Mouse (Mus musculus): ENCODE results near the gene Olfr1368.
"Not testable (repeated sequence)": the region's sequence is repeated elsewhere in the genome, so short reads cannot be mapped to it uniquely, and the experiment has no call there.

The Olfr1368 gene

DNA sequence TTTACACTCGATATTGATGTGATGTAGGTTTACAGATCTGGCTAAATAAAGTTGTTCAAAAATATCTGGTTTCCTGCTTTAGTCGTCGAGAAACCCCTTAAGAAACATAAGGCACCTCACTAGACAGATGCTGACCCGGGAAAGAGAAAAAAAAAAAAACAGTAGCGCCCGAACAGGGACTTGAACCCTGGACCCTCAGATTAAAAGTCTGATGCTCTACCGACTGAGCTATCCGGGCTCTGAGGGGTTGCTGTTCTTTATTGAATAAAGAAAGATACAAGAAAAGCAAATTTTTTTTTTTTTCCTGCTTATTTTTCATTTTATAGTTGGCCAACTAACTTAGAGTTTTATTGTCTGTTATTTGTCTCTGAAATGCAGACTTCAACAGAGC is 22.2 kb upstream of the Olfr1368 start:
- no peak for DNase-seq (ENCODE audit: low read depth, low spot score)

DNA sequence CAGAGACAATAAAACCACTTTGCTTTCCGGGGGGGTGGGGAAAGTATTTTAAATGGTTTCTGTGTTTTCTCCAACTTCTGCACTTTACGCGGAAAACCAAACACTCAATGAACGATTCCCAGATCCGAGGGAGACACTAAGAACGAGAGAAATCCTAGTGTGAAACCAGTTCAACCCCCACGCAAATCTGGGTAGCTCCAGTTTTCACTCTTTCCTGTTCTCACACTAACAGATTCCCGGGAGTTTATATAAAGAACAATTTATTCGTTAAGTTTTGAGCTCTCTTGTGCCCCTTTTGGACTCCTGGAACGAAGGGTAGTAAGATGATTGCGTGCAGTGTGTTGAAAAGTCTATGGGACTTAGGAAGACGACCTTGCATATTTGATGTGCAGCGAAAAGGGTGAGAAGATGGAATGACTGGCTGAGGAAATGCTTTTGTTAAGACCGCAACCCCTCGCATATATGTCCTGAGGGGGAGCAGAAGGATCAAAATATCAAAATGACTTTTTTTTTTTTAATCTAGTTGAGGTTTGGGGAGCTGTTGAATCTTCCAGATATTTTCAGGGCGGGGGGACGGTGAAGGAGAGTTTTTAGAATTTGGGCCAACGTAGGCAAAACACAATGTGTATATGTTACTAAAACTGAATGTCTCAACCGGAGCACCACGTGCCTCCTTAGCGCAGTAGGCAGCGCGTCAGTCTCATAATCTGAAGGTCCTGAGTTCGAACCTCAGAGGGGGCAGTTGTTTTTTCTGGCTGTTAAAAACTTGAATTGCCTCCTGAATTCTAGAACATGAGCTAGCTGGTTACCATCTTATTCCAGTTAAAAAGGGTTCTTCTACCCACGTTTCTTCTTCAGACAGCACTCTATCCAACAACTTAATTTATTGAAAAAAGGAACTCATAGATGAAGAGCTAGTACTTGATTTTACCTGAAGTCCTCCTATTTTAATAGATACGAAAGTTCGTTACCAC is 21.6 kb upstream of the Olfr1368 start:
- peak; percentile 77 for DNase-seq (ENCODE audit: low read depth, low spot score)

DNA sequence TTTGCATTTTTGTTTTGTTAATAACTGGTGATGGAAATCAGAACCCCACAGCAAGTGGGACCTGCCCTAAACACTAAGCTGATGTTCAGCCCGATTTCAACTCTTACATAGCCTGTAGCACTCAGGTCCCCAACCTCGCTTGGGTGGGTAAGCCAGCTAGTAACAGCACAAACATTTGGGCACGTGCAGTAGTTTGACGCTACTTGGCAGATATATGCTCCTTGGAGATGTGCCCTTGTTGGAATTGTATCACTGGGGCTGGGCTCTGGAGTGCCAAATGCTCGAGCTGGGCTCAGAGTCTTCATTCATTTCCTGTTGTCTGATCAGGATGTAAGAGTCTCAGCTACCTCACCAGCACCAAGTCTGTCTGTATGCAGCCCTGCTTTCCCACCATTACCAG is 16.9 kb upstream of the Olfr1368 start:
- no peak for DNase-seq (ENCODE audit: low read depth, low spot score)

DNA sequence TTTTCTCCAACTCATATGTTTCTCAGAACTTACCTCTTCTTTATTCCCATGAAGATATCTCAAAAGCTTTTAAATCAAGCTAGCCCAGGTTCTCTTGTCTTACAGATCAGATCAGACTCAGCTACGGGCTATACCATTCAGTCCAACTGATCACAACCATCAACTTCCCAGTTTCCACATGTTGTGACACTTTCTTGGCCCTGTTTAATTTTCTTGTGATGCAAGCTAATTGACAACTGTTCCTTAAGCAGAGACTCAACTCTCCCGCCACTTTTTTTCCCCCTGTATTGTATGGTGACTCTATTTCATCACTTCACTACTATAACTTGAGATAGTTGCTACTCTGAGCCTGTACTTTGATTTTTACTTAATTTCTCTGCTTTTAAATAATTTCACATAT is 15.9 kb upstream of the Olfr1368 start:
- no peak for DNase-seq (ENCODE audit: low read depth, low spot score)

DNA sequence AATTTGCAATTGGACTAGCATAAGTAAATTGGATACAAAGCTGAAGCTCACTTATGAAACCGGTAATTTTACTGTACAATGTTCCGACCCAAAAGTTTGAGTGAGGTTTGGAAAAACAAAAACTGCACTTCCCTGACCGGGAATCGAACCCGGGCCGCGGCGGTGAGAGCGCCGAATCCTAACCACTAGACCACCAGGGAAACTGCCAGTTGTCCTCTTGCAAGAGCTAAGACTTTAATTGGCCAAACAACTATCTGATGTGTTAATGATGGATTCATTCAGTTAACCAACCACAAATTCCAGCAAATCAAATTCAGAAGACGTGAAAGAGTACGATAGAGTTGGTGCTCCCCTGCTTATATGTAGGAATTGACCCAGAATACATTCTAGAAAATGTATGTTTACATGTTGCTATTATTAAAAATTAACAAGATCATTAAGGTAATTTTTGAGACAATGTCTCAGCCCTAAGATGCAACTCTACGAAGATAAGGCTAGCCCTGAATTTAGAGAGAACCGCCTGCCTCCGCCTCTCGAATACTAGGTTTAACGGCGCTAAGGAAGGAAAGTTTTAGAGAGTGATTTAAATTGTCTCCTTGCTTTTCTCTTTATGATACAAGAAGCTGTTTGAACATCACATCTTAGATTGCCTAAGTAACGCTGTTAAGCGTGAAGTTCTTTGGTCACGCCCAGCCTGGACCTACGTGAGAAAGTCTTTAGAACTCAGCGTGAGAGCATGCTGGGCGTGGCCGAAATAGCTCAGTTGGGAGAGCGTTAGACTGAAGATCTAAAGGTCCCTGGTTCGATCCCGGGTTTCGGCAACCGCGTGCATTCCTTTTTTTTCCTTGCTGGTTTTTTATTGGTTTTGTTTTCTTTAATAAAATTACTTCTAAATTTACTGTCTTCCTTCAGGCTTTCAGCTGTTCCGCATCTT is 15.3 kb upstream of the Olfr1368 start:
- peak; percentile 84 for DNase-seq (ENCODE audit: low read depth, low spot score)

DNA sequence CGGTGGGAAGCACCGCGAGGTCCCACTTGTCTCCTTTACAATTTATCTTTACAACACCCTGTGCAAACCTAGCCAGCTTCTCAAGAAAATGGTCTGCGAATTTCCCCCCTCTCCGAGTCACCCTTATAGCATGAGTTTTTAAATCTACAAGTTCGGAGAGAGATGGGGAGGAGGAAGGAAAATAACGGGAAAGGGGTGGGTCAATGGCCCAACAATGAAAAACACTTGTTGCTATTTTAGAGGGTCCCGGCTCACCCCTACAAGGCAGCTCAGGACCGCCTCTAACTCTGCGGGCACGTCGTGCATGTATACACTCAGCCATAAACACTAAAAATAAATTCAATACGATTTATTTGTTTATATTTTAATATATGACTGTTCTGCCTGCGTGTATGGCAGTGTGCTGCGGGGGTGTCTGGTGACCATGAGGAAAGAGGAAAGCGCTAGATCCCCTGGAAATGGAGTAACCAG is 14.4 kb upstream of the Olfr1368 start:
- no peak for DNase-seq (ENCODE audit: low read depth, low spot score)

DNA sequence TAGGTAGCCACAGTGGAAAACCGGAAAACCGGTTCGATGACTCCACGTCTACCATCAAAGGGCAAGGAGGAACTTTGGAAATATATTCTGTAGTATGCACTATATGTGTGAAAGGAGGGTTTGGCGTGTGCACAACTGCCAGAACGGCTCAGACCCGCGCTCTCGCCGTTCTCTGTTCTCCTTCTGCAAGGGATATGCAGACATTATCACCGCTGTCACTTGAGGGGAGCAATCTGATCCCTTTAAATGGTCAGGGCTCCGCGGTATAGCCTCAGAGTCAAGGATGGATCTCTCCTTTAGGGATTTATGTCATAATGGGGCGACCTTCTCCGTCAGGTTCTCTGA is 13.8 kb upstream of the Olfr1368 start:
- DNase-seq (ENCODE audit: low read depth, low spot score) = no peak

DNA sequence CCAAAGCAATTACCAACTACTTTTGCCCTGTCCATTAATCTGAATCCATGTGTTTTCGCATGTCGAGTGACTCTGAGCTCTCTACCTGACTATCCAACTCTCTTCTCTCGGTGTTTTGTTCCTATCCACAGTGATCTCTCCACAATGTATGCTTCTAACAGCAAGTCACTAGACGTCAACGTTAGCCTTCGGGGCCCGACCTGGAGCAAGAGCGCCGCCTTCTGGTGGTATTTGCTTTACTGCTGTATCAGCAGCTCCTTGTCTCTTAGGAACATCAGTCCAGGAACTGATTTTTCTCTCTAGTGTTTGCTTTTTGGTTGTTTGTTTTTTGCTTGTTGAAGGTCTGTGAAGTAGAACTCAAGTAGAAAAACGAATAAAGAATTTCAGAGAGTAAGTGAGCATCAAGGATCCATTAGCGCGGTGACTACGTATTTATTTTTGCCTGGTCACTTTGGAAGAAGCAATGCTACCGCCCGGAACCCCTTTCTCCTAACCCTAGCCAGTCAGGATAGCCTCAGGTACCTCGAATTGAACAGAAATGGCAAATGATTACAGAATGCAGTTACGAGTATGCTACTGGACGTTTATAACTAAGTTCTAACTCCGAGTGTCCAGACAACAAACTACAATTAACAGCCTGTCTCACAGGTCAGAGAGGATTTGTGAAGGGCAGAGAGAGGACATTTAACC is 13.3 kb upstream of the Olfr1368 start:
- DNase-seq (ENCODE audit: low read depth, low spot score) = peak; percentile 81

DNA sequence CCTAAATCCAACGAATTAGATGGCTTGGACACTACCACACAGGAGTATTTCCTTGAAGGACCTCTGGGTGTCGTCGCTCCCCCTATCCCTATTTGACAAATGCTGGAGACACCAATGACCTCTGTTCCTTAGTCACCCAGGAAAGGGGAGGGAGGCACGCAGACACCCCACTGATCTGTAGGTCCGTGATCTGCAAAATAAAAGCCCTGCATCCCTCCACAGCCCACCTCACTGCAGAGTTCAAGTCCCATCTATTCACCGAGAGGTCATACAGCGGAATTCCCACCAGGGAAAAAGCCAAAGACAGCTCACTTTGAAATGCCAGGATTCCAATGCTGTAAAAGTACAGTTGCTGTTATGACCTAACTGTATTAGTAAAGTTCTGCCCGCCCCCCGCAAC is 12.4 kb upstream of the Olfr1368 start:
- DNase-seq (ENCODE audit: low read depth, low spot score) = no peak

DNA sequence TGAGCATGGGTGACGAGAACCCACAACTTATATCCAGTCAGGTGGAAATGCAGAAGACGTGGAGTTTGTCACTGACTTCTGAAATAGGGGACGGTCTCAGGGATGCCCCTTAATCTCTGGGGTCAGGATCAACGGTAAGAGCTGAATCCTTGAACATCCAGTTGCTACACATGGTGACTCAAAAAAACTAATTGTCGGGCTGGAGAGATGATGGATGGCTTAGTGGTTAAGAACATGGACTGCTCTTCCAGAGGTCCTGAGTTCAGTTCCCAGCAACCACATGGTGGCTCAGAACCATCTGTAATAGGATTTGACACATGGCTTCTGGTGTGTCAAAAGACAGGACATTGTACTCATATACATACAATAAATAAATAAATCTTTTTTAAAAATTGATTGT is 10.2 kb upstream of the Olfr1368 start:
- no peak for DNase-seq (ENCODE audit: low read depth, low spot score)

DNA sequence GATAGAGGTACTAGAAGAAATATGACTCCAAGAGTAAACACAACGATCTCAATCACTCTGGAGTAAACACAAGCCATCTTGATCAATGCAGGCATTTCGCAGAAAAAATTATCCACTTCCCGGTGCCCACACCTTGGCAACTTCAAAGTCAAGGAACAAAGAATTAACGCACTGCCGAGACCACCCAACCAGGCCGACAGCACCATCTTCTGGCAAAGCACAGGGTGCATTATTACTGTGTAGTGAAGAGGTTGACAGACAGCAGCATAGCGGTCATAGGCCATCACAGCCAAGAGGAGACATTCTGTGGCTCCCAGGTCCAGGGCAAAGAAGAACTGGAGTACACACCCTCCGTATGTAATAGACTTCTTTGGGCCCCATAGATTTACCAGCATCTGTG is 3.2 kb downstream of the Olfr1368 start:
- DNase-seq (ENCODE audit: low read depth, low spot score) = no peak

DNA sequence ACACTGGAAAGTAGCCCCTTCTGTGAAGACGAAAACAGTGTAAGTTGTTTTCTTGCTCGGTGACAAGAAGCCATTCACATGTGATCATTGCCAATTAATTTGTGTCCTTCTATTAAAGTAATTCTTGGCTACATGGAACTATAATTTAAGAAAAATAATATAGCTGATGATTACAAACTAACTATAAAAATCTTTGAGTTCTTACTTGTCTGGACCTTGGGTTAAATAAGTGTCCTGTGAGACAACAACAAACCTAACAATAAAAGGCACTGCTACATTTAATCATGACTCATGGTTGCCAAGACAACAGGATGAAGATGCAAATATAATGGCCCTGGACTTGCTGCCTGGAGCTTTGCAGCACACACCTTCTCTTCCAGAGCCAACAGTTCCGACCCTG is 16.3 kb downstream of the Olfr1368 start, which contains the start of gene Olfr263:
Gene Olfr263, plus strand, starts transcription at position 301 of the 400 bp plus-strand sequence.
- DNase-seq (ENCODE audit: low read depth, low spot score) = not testable (repeated sequence)

DNA sequence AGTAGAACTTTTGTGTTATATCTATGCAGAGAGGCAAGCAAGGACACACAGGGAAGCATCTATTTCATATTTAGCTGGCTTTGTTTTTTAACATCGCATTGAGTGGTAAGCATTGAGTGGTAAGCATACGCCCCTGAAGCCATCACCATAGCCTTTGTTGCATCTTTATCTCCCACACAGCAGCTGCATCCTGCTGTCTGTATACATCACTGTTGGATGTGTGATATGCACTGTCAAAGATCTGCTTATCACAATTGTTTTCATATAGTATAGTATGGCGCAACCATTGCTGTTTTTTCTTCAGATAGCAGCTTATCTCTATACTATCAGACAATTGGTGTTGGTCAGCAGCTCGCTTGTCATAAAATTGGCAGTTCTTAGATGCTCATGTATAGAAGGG is 31.5 kb downstream of the Olfr1368 start:
- DNase-seq (ENCODE audit: low read depth, low spot score) = no peak

DNA sequence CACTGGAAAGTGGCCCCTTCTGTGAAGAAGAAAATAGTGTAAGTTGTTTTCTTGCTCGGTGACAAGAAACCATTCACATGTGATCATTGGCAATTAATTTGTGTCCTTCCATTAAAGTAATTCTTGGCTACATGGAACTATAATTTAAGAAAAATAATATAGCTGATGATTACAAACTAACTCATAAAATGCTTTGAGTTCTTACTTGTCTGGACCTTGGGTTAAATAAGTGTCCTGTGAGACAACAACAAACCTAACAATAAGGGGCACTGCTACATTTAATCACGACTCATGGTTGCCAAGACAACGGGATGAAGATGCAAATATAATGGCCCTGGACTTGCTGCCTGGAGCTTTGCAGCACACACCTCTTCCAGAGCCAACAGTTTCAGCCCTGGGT is 34.5 kb downstream of the Olfr1368 start, which contains the start of gene Olfr1369-ps1:
Gene Olfr1369-ps1, plus strand, starts transcription at position 301 of the 400 bp plus-strand sequence.
- DNase-seq (ENCODE audit: low read depth, low spot score) = not testable (repeated sequence)

DNA sequence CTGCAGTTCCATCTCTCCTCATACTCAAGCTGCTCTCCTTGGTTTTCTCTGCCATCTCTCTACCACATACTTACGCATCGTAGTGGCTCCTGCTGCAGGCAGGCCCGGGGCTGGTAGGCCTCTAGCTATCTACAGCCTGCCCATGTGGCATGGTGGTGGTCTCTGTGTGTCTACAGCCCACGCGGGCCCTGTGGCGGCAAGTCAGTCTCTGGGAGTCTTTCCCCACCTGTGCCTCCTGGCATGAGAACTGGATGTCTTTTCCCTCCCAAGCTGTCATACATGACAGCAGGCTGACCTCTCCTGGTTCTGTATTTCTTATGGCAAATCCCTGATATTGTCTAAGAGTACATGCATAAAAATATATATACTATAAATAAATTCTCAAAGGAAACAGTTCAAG is 35.2 kb downstream of the Olfr1368 start:
- no peak for DNase-seq (ENCODE audit: low read depth, low spot score)

DNA sequence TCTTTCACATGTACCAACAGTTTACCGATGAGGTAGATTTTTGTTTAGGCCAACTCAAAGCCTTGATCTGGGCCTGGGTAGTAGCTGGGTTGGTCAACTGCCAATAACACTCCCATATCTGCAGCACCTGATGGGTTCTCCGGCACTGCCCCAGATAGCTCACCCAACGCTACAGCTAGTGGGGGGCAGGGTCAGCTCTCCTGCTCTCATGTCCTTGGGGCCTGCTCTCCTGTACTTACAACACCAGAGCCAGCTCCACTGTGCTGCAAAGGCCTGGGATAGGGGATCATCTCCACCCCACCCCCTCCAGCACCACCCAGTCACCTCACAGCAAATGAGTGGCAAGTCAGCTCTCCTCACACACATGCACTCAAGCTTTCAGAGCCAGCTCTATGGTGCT is 35.9 kb downstream of the Olfr1368 start:
- no peak for DNase-seq (ENCODE audit: low read depth, low spot score)
